Mouse (Mus musculus) mesoderm, embryonic 11.5 days (tissue): ENCODE results near the gene Cpne6.
A peak's percentile ranks its signal among the peaks of the same experiment; 100 is the strongest.

ENCODE experiments used
- DNase-seq: peaks from one replicate; pipeline ENCODE4 v3.0.0-alpha.2; 2012; ENCODE audit warnings: low read depth, low spot score

The Cpne6 gene

DNA sequence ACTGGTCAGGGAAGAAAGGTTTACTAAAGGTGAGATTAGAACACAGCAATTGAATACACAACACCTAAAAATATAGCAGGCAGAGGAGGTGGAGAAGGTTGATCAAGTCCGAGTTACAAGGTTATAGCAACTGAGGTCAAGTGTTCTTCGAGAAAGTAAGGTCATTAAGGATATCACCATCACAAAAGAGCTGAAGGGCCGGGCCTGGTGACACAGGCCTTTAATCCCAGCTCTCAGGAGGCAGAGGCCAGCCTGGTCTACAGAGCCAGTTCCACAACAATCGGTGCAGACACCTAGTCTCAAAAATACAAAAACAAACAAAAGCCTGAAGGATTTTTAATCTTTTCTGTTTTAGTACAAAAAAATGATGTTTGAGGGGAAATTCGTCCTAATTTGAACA, 41.1 kb downstream of the Cpne6 start:
- no peak for DNase-seq

DNA sequence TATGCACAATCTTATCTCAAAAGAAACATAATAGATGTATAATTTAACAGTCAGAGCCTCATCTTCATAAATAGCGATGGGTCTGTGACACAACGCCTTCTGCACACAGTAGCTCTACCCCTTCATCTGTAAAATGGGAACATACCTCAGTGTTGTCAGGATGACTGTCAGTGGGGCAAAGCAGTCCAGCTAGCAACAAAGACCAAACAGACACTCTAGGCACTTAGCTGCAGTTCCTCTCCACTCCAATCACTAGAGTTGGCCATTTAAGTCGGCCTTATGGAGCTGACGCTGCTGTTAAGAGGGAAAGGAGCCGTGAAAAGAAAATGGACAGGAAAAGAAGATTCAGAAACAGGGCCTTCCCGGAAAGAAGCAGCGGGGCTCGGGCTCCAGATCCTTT, 41.5 kb downstream of the Cpne6 start:
- DNase-seq, result no peak

DNA sequence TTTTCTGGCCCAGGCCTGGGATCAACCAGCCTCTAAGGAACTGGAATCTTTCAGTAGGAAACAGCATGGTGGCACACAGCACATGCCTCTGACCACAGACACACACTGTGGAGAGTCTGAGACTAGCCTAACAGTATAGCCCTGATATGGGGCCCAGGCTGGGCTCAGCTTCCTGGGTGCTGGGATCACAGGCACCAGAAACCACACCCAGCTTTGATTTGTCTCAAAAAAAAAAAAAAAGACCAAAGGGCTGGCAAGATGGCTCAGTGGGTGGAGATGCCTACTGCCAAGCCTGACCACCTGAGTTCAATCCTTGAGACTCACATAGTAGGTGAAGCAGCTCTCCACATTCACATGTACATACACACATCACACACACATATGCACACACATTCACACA, 44.4 kb downstream of the Cpne6 start:
- no peak for DNase-seq

DNA sequence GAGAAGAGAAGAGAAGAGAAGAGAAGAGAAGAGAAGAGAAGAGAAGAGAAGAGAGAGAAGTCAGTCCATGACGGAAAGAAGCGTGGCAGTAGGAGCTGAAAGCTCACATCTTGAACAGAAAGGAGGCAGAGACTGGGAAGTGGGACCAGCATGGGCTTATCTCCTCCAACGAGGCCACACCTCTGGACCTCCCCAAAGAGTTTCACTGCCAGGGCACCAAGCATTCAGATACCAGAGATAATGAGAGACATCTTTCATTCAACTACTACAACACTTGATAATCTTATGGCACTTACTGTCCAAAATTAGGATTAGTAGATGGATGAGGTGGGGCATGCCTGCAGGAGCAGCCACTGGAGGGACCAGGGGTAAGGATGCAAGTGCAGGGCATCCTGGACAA, 45.5 kb downstream of the Cpne6 start:
- no peak for DNase-seq

DNA sequence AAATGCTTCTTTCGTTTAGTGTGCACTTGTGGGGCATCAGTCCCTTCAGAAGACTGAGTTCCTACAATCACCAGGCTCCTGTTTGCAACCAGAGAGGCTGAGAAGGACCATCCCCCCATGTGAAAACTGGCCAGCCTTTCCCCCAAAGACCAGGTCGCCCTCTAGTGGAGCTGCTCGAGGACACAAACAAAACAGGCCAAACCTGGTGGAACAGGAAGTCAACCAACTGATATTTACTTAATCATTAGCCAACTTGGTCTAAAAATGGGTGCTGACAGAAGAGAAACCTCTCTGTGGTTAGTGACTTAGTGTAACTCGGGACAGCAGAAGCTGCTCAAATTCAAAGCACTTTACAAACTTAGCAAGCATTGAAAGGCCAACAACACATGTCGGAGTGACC, 46.8 kb downstream of the Cpne6 start:
- peak; percentile 75 for DNase-seq

DNA sequence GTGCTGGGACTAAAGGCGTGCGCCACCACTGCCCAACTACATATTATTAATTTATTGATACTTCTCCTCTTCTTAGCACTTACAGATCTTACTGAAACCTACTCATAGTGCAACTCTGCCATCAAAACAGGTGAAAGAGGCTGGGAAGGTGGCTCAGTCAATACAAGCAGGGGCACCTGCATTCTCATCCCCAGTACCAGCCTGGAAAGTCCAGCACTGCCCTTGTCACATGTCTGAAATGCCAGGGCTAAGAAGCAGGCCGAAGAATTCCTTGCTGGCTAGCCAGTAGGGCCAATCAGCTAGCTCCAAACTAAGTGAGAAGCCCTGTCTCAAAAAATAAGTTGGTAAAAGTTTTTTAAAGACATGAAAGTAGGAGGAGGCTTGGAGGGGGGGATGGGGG, 47.3 kb downstream of the Cpne6 start:
- DNase-seq, result no peak

DNA sequence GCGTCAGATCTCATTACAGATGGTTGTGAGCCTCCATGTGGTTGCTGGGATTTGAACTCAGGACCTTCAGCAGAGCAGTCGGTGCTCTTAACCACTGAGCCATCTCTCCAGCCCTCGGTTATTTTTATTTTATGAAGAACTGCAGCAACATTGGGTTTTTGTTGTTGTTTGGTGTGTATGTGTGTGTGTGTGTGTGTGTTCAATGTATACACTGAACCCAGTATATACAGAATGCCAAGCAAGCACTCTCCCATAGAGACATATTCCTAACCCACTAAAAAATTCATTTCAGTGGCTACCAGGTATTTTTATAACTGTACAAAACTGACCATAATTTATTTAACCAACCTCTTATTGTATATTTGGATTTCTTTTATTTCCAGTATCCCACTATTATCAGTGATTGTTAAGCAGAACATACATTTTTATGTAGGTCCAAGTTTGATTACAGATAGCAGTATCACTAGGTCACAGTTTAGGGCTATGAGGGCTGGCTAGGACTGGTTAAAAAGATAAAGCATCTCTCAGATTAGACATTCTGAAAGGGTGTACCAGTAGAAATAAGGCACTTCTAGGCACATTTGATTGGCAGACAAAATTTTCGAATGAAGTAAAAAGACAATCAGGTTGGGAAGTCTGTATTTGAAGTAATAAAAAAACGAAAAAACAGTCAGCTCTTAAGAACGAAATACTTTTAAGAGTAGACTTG, 48.6 kb downstream of the Cpne6 start:
- no peak for DNase-seq

DNA sequence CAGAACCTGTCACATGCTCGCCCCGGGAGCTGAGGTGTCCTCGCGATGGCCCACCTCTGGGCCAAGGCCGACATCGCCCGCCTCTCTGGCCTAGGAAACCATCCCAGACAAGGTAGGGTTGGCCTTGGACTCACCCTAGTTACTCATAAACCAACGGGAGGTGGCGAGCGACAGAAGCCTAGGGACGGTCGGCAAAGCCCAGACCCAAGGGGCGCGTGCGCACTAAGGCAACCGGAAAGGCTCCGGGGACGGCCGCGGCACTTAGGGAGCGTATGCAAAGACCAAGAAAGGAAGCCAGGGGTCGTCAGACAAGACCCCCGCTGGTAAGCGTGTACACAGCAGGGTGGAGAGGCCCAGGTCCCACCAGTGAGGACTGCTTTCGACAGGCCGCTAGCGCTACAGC, 49.6 kb downstream of the Cpne6 start, which contains the start of gene Dcaf11:
TSS of gene Dcaf11 (plus strand) at position 208 of the 403 bp plus-strand sequence.
- peak; percentile 94 for DNase-seq

DNA sequence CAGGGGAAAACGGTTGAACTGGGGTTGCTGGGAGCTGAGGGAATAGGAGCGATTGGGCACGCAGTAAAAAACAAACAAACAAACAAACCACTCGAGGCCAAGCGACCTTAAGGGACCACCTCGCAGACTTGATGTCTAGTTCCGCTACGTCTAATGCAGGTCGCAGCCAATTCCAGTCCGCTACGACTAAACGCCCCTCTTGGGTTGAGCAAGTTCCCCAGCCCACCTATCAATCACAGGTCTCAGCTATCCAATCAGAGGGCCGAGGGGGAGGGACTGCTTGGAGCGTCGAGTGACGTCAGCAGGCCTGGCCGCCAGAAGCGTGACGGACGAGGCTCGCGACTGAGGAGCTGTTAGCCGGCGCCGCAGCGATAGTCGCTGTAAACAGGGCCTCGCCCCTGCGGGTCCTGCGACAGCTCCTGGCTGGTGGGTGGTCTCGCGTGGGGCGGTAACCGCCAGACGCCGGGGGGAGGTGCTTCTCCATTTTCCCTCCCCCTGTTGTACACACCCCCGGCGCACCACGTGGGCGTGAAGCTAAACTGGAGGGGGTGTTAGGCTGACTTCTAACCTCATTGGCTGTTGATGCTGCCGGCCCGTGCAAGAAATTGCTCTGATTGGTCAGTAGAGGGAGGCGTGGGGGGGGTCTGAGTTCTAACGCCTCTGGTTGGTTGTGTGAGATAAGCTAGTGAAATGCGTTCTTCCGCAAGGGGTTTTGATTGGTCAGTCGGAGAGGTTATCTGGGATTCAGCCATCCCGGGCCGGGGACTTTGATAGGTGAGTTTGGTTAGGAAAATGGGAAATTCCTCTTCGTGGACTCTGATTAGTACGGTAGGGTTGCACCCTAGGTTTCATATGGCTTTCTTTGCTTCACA, 50.2 kb downstream of the Cpne6 start, which contains the start of gene A730061H03Rik:
TSS of gene A730061H03Rik (minus strand) at position 205 of the 872 bp plus-strand sequence.
- peak; percentile 99 for DNase-seq

DNA sequence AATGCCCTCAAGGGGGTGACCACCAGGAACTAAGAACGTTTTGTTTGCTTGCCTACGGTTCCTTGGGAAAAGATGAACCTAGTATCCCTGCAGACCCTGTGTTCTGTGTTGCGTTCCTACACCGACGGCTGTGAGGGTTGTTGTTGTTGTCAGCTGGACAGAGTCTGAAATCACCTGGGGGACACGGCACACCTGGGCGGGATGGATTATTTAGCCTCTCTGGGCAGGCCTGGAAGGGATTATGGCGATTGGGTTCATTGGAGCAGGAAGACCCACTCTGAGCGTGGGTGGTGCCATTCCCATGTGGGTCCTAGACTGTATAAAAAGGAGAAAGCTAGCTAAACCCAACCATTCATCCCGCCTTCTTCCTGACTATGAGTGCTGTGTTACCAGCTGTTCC, 51.6 kb downstream of the Cpne6 start:
- DNase-seq, result no peak

DNA sequence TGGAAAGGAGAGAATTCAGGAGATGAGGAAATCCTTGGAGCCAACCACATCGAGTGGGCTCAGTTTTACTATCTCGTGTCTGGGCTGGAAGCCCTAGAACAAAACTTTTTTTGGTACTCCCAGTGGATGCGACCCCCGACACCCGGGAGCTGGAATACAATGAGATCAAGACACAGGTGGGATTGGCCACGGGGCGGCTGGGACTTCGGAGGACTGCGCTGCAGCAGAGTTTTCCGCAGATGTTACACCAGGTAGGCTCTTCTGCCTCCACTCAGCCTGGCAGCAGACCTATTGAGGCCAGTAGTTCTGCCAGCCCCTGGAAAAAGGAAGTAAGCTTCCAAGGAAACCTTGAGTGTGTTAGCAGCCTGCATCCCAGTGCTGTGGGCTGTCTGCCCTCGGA, 53.0 kb downstream of the Cpne6 start:
- DNase-seq, result no peak

DNA sequence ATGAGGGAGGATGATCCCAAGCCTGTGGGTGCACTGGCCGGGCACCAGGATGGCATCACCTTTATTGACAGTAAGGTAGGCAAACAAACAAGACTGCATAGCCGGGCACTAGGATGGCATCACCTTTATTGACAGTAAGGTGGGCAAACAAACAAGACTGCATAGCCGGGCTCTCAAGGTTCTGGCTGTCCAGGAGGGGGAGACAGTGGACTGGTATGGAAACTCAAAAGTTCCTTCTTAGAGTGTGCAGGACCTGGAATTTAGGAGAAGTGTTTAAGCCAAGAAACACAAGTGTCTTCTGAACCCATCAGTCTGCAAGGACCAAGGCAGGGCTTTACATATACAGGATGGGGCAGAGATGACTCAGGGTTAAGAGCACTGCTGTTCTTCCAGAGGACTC, 55.5 kb downstream of the Cpne6 start:
- DNase-seq, result no peak
